Mouse (Mus musculus): ENCODE data around the gene Gm1673. TPM values are rescaled to one million over a fixed set of nuclear protein-coding genes. Genes with fewer than 3 reads are reported as not detected.

Gene Gm1673
- polyA plus RNA-seq, 1 experiment = not detected

DNA sequence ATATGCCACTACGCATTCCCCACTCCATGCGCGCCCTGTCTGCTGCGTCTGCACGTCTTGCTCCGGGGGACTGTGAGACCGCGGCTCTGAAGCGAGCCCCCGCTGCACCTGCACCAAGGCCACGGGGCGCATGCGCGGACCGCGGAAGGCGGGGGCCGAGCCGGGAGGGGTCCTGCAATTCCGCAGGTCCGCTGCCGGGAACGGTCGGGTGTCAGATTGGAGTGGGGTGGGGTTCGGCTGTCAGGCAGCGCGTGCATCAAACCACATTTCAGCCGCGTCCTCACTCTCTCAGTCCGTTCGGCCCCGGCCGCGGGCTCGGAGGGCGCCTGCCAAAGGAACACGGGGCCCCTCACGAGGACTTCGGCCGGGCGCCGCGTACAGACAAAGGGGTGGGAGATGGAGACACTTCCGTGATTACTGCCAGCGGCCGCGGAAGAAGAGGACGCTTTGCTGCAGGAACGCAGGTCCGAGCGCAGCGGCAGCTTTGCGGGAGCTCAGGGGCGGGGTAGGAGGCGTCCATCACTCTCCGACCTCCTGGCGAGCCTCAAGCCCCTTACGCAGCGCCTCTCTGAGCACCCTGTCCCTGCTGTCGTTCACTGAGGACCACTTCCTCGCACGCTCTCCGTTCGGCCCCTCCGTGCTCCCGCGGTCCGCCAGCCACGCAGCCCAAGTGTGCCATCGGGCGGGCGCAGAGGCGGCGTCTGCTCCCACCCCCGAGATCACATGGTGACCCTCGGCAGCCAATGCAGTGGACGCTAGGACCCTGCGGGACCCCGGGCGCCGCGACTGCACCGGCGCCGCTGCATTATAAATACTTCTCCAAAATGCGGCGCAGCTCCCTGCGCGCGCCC lies 12.8 kb downstream of the Gm1673 start, which contains the start of gene Nat8l:
Nat8l (plus strand) TSS at position 142 of the 851 bp plus-strand sequence.
- TF ChIP-seq CTCF (IDR thresholded peaks at IDR 0.05; ENCODE audit: insufficient read depth, low read depth, low read length) = no peak
- peak; percentile 61 for TF ChIP-seq POLR2A (IDR thresholded peaks at IDR 0.05; ENCODE audit: insufficient read depth, low read depth, low read length)
- Histone ChIP-seq H3K27ac (ENCODE audit: insufficient read depth, low read depth, low read length) (peak within 1 kb of the TSS; percentile 91), H3K4me1 (ENCODE audit: control insufficient read depth, insufficient read depth, low read length) (peaks cover 40% of the 10 kb centered on the region), H3K4me3 (ENCODE audit: insufficient read depth, low read depth, low read length) (peak within 1 kb of the TSS; percentile 86)
- under 1% methylated on average over 90 of the region's 90 CpGs for WGBS

DNA sequence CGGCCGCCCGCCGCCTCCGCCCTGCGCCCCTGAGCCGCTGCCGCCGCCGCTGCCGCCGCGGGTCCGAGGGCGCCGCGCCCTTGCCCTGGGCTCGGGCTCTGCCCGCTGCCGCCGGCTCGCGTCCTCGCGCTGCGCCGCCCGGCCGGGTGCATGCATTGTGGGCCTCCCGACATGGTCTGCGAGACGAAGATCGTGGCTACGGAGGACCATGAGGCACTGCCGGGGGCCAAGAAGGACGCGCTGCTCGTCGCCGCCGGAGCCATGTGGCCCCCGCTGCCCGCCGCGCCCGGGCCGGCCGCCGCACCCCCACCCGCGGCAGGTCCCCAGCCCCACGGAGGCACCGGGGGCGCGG lies 13.4 kb downstream of the Gm1673 start:
- H3K4me1 ChIP-seq (ENCODE audit: control insufficient read depth, insufficient read depth, low read length) = peaks cover 46% of the 10 kb centered on the region
- peak overlapping the region; percentile 86 for H3K4me3 ChIP-seq (ENCODE audit: insufficient read depth, low read depth, low read length)
- TF ChIP-seq CTCF (IDR thresholded peaks at IDR 0.05; ENCODE audit: insufficient read depth, low read depth, low read length) (no peak), POLR2A (IDR thresholded peaks at IDR 0.05; ENCODE audit: insufficient read depth, low read depth, low read length) (no peak)
- peak overlapping the region; percentile 90 for H3K27ac ChIP-seq (ENCODE audit: insufficient read depth, low read depth, low read length)
- WGBS = 10% methylated on average over 54 of the region's 55 CpGs

DNA sequence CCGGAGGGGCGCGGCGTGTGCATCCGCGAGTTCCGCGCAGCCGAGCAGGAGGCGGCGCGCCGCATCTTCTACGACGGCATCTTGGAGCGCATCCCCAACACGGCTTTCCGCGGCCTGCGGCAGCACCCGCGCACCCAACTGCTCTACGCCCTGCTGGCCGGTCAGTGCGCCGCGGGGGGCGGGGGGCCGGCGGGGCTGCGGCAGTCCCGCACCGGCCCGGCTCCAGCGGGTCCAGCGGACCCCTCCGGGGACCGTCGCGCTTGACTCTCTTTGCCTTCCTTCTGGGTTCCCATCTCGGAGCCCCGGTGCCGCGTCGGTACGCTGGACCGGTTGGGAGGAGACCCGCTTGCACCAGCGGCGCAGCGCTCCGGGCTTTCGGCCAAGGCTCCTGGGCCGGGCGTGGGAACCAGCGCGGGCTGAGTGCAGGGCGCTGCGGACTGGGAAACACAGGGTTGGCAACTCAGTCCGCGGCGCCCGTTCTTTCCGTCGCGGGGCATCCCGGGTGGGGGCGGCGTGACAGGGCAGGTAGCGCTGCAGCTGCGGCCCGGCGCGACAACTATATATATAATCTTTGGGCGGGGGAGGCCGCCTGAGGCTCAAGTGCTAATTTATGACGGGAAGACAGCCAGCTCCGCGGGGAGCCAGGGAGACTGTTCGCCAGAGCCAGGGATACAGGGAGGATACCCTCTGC lies 14.0 kb downstream of the Gm1673 start:
- peaks cover 49% of the 10 kb centered on the region for H3K4me1 ChIP-seq (ENCODE audit: control insufficient read depth, insufficient read depth, low read length)
- peak overlapping the region; percentile 90 for H3K27ac ChIP-seq (ENCODE audit: insufficient read depth, low read depth, low read length)
- WGBS = 1% methylated on average over 79 of the region's 80 CpGs
- TF ChIP-seq CTCF (IDR thresholded peaks at IDR 0.05; ENCODE audit: insufficient read depth, low read depth, low read length) (no peak), POLR2A (IDR thresholded peaks at IDR 0.05; ENCODE audit: insufficient read depth, low read depth, low read length) (no peak)
- peak overlapping the region; percentile 86 for H3K4me3 ChIP-seq (ENCODE audit: insufficient read depth, low read depth, low read length)

DNA sequence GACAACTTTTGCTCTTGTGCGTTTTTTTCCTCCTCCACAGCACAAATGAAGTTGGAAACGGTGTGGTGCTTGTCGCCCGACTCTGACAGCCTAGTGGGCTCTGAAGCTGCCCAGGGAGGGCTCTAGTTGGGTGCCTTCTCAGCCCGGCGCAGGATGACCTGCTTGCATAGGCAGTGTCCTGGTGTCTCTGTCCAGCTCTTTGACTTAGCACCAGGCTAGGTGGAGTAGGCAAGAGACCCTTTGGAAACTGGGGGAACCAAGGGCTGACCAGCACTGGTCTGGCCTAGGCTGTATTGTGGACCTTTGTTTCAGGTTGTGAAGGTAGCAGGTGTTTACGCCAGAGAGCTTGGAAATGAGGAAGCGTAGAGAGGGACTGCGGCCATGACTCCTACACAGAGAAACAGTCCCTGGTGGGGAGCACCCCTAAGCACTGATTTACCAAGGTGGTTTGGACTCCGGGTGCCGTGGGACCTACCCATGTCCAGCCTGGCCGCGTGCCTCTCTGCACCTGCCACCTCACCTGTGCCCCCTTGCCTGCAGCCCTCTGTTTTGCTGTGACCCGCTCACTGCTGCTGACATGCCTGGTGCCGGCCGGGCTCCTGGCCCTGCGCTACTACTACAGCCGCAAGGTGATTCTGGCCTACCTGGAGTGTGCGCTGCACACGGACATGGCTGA lies 14.7 kb downstream of the Gm1673 start:
- H3K27ac ChIP-seq (ENCODE audit: insufficient read depth, low read depth, low read length) = peak overlapping the region; percentile 90
- peak overlapping the region; percentile 86 for H3K4me3 ChIP-seq (ENCODE audit: insufficient read depth, low read depth, low read length)
- TF ChIP-seq CTCF (IDR thresholded peaks at IDR 0.05; ENCODE audit: insufficient read depth, low read depth, low read length) (no peak), POLR2A (IDR thresholded peaks at IDR 0.05; ENCODE audit: insufficient read depth, low read depth, low read length) (no peak)
- WGBS = 42% methylated on average over 20 of the region's 20 CpGs
- peaks cover 56% of the 10 kb centered on the region for H3K4me1 ChIP-seq (ENCODE audit: control insufficient read depth, insufficient read depth, low read length)

DNA sequence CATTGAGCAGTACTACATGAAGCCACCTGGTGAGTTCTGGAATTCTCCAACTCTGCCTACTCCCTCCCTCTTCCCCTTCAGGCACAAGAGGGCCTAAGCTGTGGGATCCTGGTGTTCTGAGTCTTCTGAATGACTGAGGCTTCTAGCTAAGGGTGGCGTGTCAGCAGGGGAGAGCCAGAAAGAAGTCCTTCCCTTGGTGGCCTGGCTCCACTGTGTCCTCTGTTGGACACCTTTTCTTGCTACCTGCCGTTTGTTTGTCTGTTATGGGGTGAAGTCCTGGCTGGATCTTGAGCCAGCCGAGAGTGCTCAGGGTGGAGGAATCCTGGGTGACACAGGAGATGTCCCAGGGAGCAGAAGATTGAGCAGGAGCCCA lies 15.3 kb downstream of the Gm1673 start:
- WGBS = 50% methylated on average over 3 of the region's 3 CpGs
- Histone ChIP-seq H3K4me1 (ENCODE audit: control insufficient read depth, insufficient read depth, low read length) (peaks cover 62% of the 10 kb centered on the region), H3K27ac (ENCODE audit: insufficient read depth, low read depth, low read length) (peak overlapping the region; percentile 90; the same call in 1 of the 2 replicates), H3K4me3 (ENCODE audit: insufficient read depth, low read depth, low read length) (peak overlapping the region; percentile 86)
- TF ChIP-seq CTCF (IDR thresholded peaks at IDR 0.05; ENCODE audit: insufficient read depth, low read depth, low read length) (no peak), POLR2A (IDR thresholded peaks at IDR 0.05; ENCODE audit: insufficient read depth, low read depth, low read length) (no peak)

DNA sequence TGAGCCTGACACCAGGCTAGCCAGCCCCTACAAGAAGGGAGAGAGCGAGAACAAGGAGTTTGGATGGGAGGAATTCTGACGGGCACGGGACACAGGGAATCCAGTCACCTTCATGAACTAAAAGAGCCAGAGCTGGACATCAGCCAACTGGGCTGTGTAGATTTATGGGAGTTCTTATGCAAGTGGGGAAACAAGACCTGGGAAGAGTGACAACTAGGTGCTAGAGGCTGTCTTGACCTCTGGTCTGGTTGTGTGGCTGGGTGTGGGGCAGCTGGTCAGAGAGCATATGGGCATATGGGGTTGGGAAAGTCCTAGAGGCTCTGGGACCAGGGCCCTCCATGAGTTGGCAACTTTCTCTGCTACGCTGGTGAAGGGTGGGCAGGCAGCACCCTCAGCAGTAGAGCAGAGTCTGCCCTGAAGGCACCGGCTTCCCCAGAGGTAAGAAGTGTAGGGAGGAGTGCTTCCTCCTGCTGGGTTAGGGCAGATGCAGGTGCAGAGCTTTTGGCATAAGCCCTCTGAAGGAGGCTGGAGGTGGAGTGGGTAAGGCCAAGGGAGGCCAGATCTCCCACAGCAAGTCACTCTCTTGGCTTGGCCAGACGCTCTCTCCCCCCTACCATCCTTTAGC lies 16.3 kb downstream of the Gm1673 start:
- Histone ChIP-seq H3K27ac (ENCODE audit: insufficient read depth, low read depth, low read length) (peak overlapping the region; percentile 90; the same call in 1 of the 2 replicates), H3K4me3 (ENCODE audit: insufficient read depth, low read depth, low read length) (peak overlapping the region; percentile 86), H3K4me1 (ENCODE audit: control insufficient read depth, insufficient read depth, low read length) (peaks cover 69% of the 10 kb centered on the region)
- 40% methylated on average over 6 of the region's 6 CpGs for WGBS
- TF ChIP-seq POLR2A (IDR thresholded peaks at IDR 0.05; ENCODE audit: insufficient read depth, low read depth, low read length) (no peak), CTCF (IDR thresholded peaks at IDR 0.05; ENCODE audit: insufficient read depth, low read depth, low read length) (no peak)

DNA sequence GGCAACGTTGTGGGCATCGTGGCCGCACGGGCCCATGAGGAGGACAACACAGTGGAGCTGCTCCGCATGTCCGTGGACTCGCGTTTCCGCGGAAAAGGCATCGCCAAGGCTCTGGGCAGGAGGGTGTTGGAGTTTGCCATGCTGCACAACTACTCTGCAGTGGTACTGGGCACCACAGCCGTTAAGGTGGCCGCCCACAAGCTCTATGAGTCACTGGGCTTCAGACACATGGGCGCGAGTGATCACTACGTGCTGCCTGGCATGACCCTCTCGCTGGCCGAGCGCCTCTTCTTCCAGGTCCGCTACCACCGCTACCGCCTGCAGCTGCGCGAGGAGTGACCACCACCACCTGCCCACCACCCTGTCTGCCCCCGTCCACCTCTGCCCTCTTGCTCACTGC lies 17.6 kb downstream of the Gm1673 start:
- TF ChIP-seq CTCF (IDR thresholded peaks at IDR 0.05; ENCODE audit: insufficient read depth, low read depth, low read length) (no peak), POLR2A (IDR thresholded peaks at IDR 0.05; ENCODE audit: insufficient read depth, low read depth, low read length) (no peak)
- Histone ChIP-seq H3K4me3 (ENCODE audit: insufficient read depth, low read depth, low read length) (no peak overlapping the region), H3K4me1 (ENCODE audit: control insufficient read depth, insufficient read depth, low read length) (peaks cover 63% of the 10 kb centered on the region), H3K27ac (ENCODE audit: insufficient read depth, low read depth, low read length) (no peak overlapping the region)
- WGBS = 82% methylated on average over 25 of the region's 25 CpGs

DNA sequence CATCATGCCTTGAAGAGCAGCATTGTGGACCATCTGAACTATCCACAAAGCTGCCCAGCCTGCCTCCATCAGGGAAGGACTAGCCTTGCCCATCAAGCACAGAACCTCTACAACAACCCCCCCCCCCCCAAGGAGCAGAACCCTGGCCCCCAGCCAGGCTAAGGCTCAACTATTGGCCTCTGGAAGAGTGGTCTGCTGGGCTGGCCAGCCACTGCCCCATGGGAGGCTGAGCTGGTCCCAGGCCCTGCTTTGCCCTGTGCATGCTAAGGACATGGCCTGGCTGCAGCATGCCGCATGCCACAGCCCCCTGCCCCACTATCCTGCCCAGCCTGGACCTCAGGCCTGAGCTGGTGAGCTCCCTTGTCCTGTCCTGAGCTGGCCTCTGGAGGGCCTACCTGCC lies 18.2 kb downstream of the Gm1673 start:
- WGBS = 94% methylated on average over 1 of the region's 1 CpGs
- H3K27ac ChIP-seq (ENCODE audit: insufficient read depth, low read depth, low read length) = no peak overlapping the region
- no peak overlapping the region for H3K4me3 ChIP-seq (ENCODE audit: insufficient read depth, low read depth, low read length)
- TF ChIP-seq POLR2A (IDR thresholded peaks at IDR 0.05; ENCODE audit: insufficient read depth, low read depth, low read length) (no peak), CTCF (IDR thresholded peaks at IDR 0.05; ENCODE audit: insufficient read depth, low read depth, low read length) (no peak)
- peaks cover 67% of the 10 kb centered on the region for H3K4me1 ChIP-seq (ENCODE audit: control insufficient read depth, insufficient read depth, low read length)

Data from olfactory bulb, adult 2 months (tissue).